Mouse (Mus musculus) embryonic fibroblast, embryonic 13.5 days (primary cell): Measurements from ENCODE around the gene Fhod1.

ENCODE experiments used
- CTCF ChIP-seq: IDR thresholded peaks from 2 replicates; pipeline ENCODE4 v1.5.1; 2011; ENCODE audit warnings: mild to moderate bottlenecking, control low read depth, low read length, moderate library complexity, borderline replicate concordance; ENCODE audit not compliant: insufficient read depth
- POLR2A ChIP-seq: IDR thresholded peaks from 2 replicates; pipeline ENCODE4 v1.6.1; 2011; ENCODE audit warnings: low read depth, mild to moderate bottlenecking, control low read depth, low read length, moderate library complexity

DNA sequence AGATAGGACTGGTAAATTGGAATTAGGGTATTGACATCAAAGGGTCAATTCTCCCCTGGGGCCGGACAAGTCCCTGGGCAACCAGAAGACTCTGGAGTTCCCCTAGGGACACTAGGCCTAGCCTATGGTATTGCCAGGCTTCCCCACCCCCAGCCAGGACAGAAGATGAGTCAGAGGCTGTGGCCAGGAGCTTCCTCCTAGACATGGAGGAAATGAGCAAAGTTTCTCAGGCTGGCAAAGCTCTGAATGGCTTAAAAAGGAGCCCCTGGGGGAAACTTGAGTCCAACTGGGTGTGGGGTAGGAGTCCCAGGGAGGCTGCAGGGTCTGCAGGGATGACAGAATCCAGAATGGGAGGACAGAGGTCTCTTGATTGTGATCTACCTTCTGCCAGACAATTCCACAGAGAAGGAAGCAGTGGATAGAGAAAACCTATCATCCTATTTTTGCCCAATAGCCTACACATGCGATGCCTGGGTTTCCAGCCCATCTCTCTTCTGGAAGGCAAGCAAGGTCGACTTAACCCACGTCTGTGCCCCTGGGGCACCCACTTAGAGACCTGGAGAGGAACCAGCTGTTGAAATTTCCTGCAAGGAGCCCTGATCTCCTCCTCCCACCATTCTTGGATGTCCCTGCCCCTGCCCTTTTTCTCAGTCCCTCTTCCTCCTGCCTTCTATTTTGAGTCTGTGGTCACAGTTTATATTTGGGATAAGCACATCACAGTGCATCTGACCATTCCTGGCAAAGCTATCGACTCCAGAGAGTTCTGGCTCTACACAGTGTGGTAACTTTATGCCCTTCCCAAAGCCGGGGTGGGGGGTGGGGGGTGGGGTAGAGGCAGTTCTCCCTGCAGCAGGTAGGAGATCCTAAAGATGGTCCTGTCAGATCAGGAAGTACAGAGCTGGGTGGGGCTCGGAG, 2.4 kb downstream of the Fhod1 start:
- TF ChIP-seq CTCF (no peak), POLR2A (no peak)
